Mouse (Mus musculus) layer of hippocampus, adult 11-12 months (tissue): Measurements from ENCODE around the gene Glrx5.

Experiments used
- DNase-seq: peaks from one replicate; pipeline ENCODE4 v3.0.0; 2022; ENCODE audit warnings: low spot score

Gene Glrx5

GRCm38 (mm10) chr12:105032147-105032831 is at the start of gene Glrx5:
Glrx5 (plus strand) TSS chr12:105032688.
- peak; percentile 100 for DNase-seq

- no peak for DNase-seq
These were observed 49.0 kb upstream of the Glrx5 start for GRCm38 (mm10) chr12:104983476-104983875.

GRCm38 (mm10) chr12:104985088-104985487 is 47.4 kb upstream of the Glrx5 start:
- no peak for DNase-seq

GRCm38 (mm10) chr12:104986001-104986400 is 46.5 kb upstream of the Glrx5 start:
- no peak for DNase-seq

- DNase-seq, result no peak
These were observed 45.7 kb upstream of the Glrx5 start for GRCm38 (mm10) chr12:104986781-104987180.

- DNase-seq, result no peak
These were observed 44.6 kb upstream of the Glrx5 start for GRCm38 (mm10) chr12:104987936-104988335.

GRCm38 (mm10) chr12:104990741-104991454 is 41.6 kb upstream of the Glrx5 start:
- DNase-seq, result no peak

- DNase-seq, result no peak
These were observed 40.3 kb upstream of the Glrx5 start for GRCm38 (mm10) chr12:104992123-104992741.

- DNase-seq, result no peak
These were observed 39.6 kb upstream of the Glrx5 start for GRCm38 (mm10) chr12:104992838-104993237.

- no peak for DNase-seq
These were observed 37.1 kb upstream of the Glrx5 start for GRCm38 (mm10) chr12:104995259-104995876.

- DNase-seq, result no peak
These were observed 36.3 kb upstream of the Glrx5 start for GRCm38 (mm10) chr12:104996012-104996728.

GRCm38 (mm10) chr12:104997159-104997558 is 35.3 kb upstream of the Glrx5 start:
- no peak for DNase-seq

- no peak for DNase-seq
These were observed 34.7 kb upstream of the Glrx5 start for GRCm38 (mm10) chr12:104997641-104998293.

- DNase-seq, result no peak
These were observed 33.9 kb upstream of the Glrx5 start for GRCm38 (mm10) chr12:104998541-104998940.

GRCm38 (mm10) chr12:104999171-104999570 is 33.3 kb upstream of the Glrx5 start:
- no peak for DNase-seq

GRCm38 (mm10) chr12:105000487-105001283 is 31.8 kb upstream of the Glrx5 start:
- no peak for DNase-seq

GRCm38 (mm10) chr12:105001317-105001716 is 31.2 kb upstream of the Glrx5 start:
- no peak for DNase-seq

- no peak for DNase-seq
These were observed 30.0 kb upstream of the Glrx5 start for GRCm38 (mm10) chr12:105002340-105003132.

GRCm38 (mm10) chr12:105003158-105003557 is 29.3 kb upstream of the Glrx5 start:
- DNase-seq, result no peak

- no peak for DNase-seq
These were observed 28.8 kb upstream of the Glrx5 start for GRCm38 (mm10) chr12:105003715-105004114.
